Mouse (Mus musculus): ENCODE measurements at regions not wholly inside any gene's neighbourhood (a gene's known extent, or its start where the extent isn't known, plus 50 kb on each side); places are given as distances from the start of the nearest gene placed in this dataset.

GRCm38 (mm10) chr17:27315428-27315827 is 111.2 kb upstream of the Lemd2 start:
- TF ChIP-seq CTCF (conservative IDR thresholded peaks at IDR 0.05; ENCODE audit: insufficient read depth, insufficient read length, low read depth, low read length) (no peak), POLR2A (IDR thresholded peaks at IDR 0.05; ENCODE audit: low read depth, low read length) (no peak)

Data from kidney, adult 2 months (tissue).